Mouse (Mus musculus): ENCODE data around the gene Mageb4.
"Not testable (repeated sequence)": the region's sequence is repeated elsewhere in the genome, so short reads cannot be mapped to it uniquely, and the experiment has no call there.

GRCm38 (mm10) chrX:86284597-86284996 lies 20.3 kb downstream of the Mageb4 start:
- not testable (repeated sequence) for TF ChIP-seq CTCF (IDR thresholded peaks at IDR 0.05 in 2 of 3, conservative IDR thresholded peaks at IDR 0.05 in 1 of 3; ENCODE audit: control insufficient read depth in 1 of 3, insufficient read depth in 1 of 3, low read depth in 2 of 3, low read length in 3 of 3, poor library complexity in 1 of 3, severe bottlenecking in 1 of 3); CHD1 (IDR thresholded peaks at IDR 0.05; ENCODE audit: low read depth, low read length); EP300 (IDR thresholded peaks at IDR 0.05; ENCODE audit: low read depth in 1 of 2, low read length in 2 of 2); POLR2AphosphoS2 (IDR thresholded peaks at IDR 0.05; ENCODE audit: low read length)

Data from MEL (cell line).